Mouse (Mus musculus) myocyte (in vitro differentiated cells): Measurements from ENCODE around the gene Ccdc159.

Source experiments
- CEBPB ChIP-seq: IDR thresholded peaks from 2 replicates; pipeline ENCODE4 v1.6.1; 2011; ENCODE audit warnings: mild to moderate bottlenecking, moderate library complexity; ENCODE audit not compliant: poor library complexity, insufficient read depth, severe bottlenecking
- E2F4 ChIP-seq: IDR thresholded peaks from one replicate; pipeline ENCODE4 v1.6.1; 2011; ENCODE audit warnings: mild to moderate bottlenecking, control low read depth, moderate library complexity; ENCODE audit not compliant: insufficient read depth
- MAX ChIP-seq: IDR thresholded peaks from one replicate; pipeline ENCODE4 v1.6.1; 2011; ENCODE audit warnings: low read depth, mild to moderate bottlenecking, control low read depth
- MYOD1 ChIP-seq, 3 experiments: IDR thresholded peaks; one replicate each; pipeline ENCODE4 v1.6.1; 2011; ENCODE audit warnings: control low read depth in 2 of 3, low read depth in 2 of 3, mild to moderate bottlenecking in 2 of 3, moderate library complexity in 1 of 3; ENCODE audit not compliant: insufficient read length in 2 of 3, control insufficient read depth in 1 of 3
- MYOG ChIP-seq, 3 experiments: IDR thresholded peaks; one replicate each; pipeline ENCODE4 v1.6.1; 2011; ENCODE audit warnings: control low read depth in 2 of 3, low read depth in 2 of 3, mild to moderate bottlenecking in 2 of 3; ENCODE audit not compliant: insufficient read length in 2 of 3, control insufficient read depth in 1 of 3, insufficient read depth in 1 of 3
- POLR2A ChIP-seq: IDR thresholded peaks from one replicate; pipeline ENCODE4 v1.6.1; 2011; ENCODE audit warnings: low read depth, mild to moderate bottlenecking, control low read depth, moderate library complexity; ENCODE audit not compliant: insufficient read length
- POLR2AphosphoS2 ChIP-seq: IDR thresholded peaks from one replicate; pipeline ENCODE4 v1.6.1; 2011; ENCODE audit warnings: low read depth, control low read depth; ENCODE audit not compliant: insufficient read length
- REST ChIP-seq: IDR thresholded peaks from one replicate; pipeline ENCODE4 v1.6.1; 2011; ENCODE audit warnings: mild to moderate bottlenecking, control low read depth, moderate library complexity; ENCODE audit not compliant: insufficient read depth, insufficient read length
- SRF ChIP-seq: IDR thresholded peaks from one replicate; pipeline ENCODE4 v1.6.1; 2011; ENCODE audit warnings: low read depth; ENCODE audit not compliant: control insufficient read depth, insufficient read length
- TCF12 ChIP-seq: IDR thresholded peaks from one replicate; pipeline ENCODE4 v1.6.1; 2011; ENCODE audit warnings: mild to moderate bottlenecking, control low read depth; ENCODE audit not compliant: poor library complexity, insufficient read depth, severe bottlenecking
- TCF3 ChIP-seq: IDR thresholded peaks from one replicate; pipeline ENCODE4 v1.6.1; 2011; ENCODE audit warnings: low read depth, control low read depth; ENCODE audit not compliant: insufficient read length

GRCm38 (mm10) chr9:21935466-21936131 is 8.3 kb downstream of the Ccdc159 start:
- TF ChIP-seq MYOD1 (IDR thresholded peaks at IDR 0.05; ENCODE audit: control insufficient read depth in 1 of 3, insufficient read length in 2 of 3, low read depth in 2 of 3) (no peak), POLR2A (no peak), MYOG (IDR thresholded peaks at IDR 0.05; ENCODE audit: control insufficient read depth in 1 of 3, insufficient read depth in 1 of 3, insufficient read length in 2 of 3, low read depth in 2 of 3) (no peak), REST (no peak), SRF (no peak), MAX (no peak), CEBPB (no peak), E2F4 (no peak), POLR2AphosphoS2 (no peak), TCF12 (no peak), TCF3 (no peak)
